Mouse (Mus musculus): ENCODE measurements around the gene Atox1. TPM values are rescaled to one million over a fixed set of nuclear protein-coding genes. Genes with fewer than 3 reads are reported as not detected.
A peak's percentile ranks its signal among the peaks of the same experiment; 100 is the strongest.

Gene Atox1
- polyA plus RNA-seq (2015; fragmentation: Nextera tagmentation; extraction: Ambion mirVana), result 252 and 260 TPM in 2 replicates

DNA sequence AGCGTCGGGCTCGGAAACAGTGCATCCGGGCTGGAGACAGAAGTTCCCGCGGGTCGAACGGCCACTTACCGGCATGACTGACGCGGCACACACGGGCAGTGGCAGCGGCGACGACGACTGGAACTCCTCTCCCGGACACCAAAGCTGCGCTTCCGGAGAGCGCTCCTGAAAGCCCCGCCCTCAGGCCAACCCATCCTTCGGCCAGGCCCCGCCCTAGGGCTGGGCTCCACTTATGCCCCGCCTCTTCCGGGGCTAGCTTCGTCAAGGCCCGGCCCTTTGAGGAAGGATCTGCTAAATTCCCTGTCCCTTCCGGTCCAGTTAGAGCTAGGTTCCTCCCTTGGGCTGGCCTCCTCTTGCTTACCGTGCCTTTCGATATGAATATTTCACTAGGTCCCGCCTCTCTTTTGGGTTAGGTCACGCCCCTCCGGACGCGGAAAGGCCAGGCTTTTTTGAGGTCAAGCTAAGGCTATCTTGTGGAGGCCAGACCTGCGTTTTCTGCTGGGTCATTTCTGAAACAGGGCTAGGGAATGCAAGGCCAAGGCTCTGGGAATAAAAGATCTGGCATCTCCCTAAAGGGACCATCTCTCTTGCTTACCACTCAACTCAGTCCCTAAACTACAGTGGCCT lies at the start of gene Atox1:
Gene Atox1, minus strand, starts transcription at position 221 of the 627 bp plus-strand sequence.
- Histone ChIP-seq H3K4me3 (peak within 1 kb of the TSS; percentile 64), H3K4me2 (peak within 1 kb of the TSS; percentile 79), H3K9me3 (replicated peaks) (no peaks in the 10 kb centered on the region), H3K36me3 (no peaks in the 10 kb centered on the region), H3K4me1 (replicated peaks) (peaks cover 20% of the 10 kb centered on the region), H3K9ac (peak within 1 kb of the TSS; percentile 65), H3K27ac (peak within 1 kb of the TSS; percentile 79), H3K27me3 (no peaks in the 10 kb centered on the region)
- peak; percentile 97 for ATAC-seq (replicated peaks; ENCODE audit: insufficient number of reproducible peaks, insufficient read depth, low FRiP score, low read depth)
- WGBS, result under 1% methylated on average over 36 of the region's 36 CpGs

DNA sequence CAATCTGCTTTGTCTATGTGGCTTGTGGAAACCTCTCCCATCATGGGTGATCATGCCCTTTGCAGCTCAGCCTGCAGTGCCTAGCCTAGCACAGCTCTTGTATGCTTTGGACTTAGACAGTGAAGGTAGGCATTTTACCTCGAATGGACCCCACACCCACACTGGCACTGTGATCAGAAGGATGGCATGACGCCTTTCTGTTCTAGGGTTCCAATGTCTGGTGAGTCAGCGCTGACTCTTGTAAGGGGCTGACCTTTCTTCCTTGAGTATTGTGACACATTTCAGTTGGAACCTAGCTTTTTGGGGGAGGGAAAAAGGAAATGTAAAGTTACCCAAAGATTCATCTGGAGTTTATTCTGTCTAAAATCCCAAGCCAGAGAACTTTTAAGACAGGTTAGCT lies 44.4 kb upstream of the Atox1 start:
- peaks cover 11% of the 10 kb centered on the region for H3K36me3 ChIP-seq
- H3K4me3 ChIP-seq, result no peak overlapping the region
- H3K4me1 ChIP-seq (replicated peaks), result no peaks in the 10 kb centered on the region
- no peak overlapping the region for H3K9ac ChIP-seq
- WGBS, result 78% methylated on average over 3 of the region's 3 CpGs
- no peak overlapping the region for H3K27ac ChIP-seq
- no peaks in the 10 kb centered on the region for H3K27me3 ChIP-seq
- H3K9me3 ChIP-seq (replicated peaks), result no peaks in the 10 kb centered on the region
- H3K4me2 ChIP-seq, result no peak overlapping the region
- ATAC-seq (replicated peaks; ENCODE audit: insufficient number of reproducible peaks, insufficient read depth, low FRiP score, low read depth), result no peak

DNA sequence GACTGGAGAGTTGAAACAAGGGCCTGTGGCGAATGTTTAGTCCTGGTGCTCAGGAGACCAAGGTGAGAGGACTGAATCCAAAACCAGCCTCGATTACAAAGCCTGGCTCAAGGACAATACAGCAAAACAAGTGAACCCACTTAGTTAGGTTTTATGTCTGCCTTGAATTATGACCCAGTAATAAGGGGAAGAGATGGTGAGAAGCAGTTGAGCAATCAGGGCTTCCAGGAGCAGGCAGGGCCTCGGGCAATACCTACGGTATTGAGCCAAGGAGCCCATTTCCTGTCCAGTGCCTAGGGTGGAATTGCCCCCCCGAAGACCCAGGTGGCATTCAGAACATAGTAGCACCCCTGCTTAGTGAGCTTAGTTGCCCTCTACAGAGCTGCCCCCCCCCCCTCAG lies 41.8 kb upstream of the Atox1 start:
- peaks cover 28% of the 10 kb centered on the region for H3K36me3 ChIP-seq
- no peak overlapping the region for H3K4me3 ChIP-seq

GRCm38 (mm10) chr11:55501955-55502531 lies 41.0 kb upstream of the Atox1 start:
- Histone ChIP-seq H3K9me3 (replicated peaks) (no peaks in the 10 kb centered on the region), H3K27me3 (no peaks in the 10 kb centered on the region), H3K4me3 (no peak overlapping the region), H3K27ac (no peak overlapping the region), H3K4me2 (no peak overlapping the region), H3K9ac (no peak overlapping the region), H3K4me1 (replicated peaks) (no peaks in the 10 kb centered on the region), H3K36me3 (peaks cover 36% of the 10 kb centered on the region)
- WGBS, result 83% methylated on average over 8 of the region's 8 CpGs
- no peak for ATAC-seq (replicated peaks; ENCODE audit: insufficient number of reproducible peaks, insufficient read depth, low FRiP score, low read depth)

More for the DNA sequence above, 41.8 kb upstream of the Atox1 start:
- H3K9me3 ChIP-seq (replicated peaks), result no peaks in the 10 kb centered on the region
- H3K4me1 ChIP-seq (replicated peaks), result no peaks in the 10 kb centered on the region
- H3K27ac ChIP-seq, result no peak overlapping the region
- H3K4me2 ChIP-seq, result no peak overlapping the region
- no peak for ATAC-seq (replicated peaks; ENCODE audit: insufficient number of reproducible peaks, insufficient read depth, low FRiP score, low read depth)
- 83% methylated on average over 5 of the region's 5 CpGs for WGBS
- no peak overlapping the region for H3K9ac ChIP-seq
- no peaks in the 10 kb centered on the region for H3K27me3 ChIP-seq

DNA sequence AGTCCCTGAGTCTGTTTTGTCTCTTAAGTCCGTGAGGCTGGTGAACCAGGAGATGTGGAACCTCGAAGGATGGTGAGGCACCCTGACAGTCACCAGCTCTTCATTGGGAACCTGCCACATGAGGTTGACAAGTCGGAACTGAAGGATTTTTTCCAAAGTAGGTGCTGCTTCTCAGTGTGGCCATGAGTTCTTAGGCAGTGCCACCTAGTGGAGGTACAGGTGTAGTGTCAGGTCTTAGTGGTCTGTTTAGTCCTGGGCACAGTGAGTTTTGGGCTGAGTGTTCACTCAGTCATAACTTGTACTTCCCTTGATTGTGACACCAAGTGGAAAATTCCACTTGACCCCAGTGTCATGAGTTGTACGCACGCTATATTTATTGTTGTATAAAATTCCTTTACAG lies 36.8 kb upstream of the Atox1 start:
- no peak for ATAC-seq (replicated peaks; ENCODE audit: insufficient number of reproducible peaks, insufficient read depth, low FRiP score, low read depth)
- Histone ChIP-seq H3K9ac (no peak overlapping the region), H3K4me2 (no peak overlapping the region), H3K36me3 (peaks cover 77% of the 10 kb centered on the region), H3K27ac (no peak overlapping the region), H3K4me1 (replicated peaks) (no peaks in the 10 kb centered on the region), H3K27me3 (no peaks in the 10 kb centered on the region), H3K4me3 (no peak overlapping the region), H3K9me3 (replicated peaks) (no peaks in the 10 kb centered on the region)
- WGBS, result 34% methylated on average over 5 of the region's 5 CpGs

DNA sequence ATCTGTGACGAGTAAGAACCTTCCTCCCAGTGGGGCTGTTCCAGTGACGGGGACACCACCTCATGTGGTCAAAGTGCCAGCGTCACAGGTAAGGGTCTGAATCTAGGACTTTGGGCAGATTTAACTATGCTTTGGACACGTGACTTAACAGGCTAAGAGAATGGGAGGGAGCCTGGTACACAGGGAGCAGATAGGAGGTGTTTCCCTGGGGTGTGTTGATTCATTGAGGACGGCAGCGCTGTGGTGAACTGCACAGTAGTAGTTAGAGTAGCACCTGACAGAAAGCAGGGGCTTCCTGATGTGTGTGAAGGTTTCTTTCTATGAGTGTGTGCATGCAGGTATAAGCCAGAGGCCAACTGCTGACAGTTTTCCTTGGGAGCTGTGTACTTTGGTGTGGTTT lies 35.1 kb upstream of the Atox1 start:
- no peaks in the 10 kb centered on the region for H3K27me3 ChIP-seq
- H3K4me1 ChIP-seq (replicated peaks), result no peaks in the 10 kb centered on the region
- H3K4me2 ChIP-seq, result no peak overlapping the region
- peaks cover 89% of the 10 kb centered on the region for H3K36me3 ChIP-seq
- H3K9me3 ChIP-seq (replicated peaks), result no peaks in the 10 kb centered on the region
- no peak for ATAC-seq (replicated peaks; ENCODE audit: insufficient number of reproducible peaks, insufficient read depth, low FRiP score, low read depth)
- no peak overlapping the region for H3K27ac ChIP-seq
- H3K4me3 ChIP-seq, result no peak overlapping the region
- H3K9ac ChIP-seq, result no peak overlapping the region
- 76% methylated on average over 6 of the region's 6 CpGs for WGBS

DNA sequence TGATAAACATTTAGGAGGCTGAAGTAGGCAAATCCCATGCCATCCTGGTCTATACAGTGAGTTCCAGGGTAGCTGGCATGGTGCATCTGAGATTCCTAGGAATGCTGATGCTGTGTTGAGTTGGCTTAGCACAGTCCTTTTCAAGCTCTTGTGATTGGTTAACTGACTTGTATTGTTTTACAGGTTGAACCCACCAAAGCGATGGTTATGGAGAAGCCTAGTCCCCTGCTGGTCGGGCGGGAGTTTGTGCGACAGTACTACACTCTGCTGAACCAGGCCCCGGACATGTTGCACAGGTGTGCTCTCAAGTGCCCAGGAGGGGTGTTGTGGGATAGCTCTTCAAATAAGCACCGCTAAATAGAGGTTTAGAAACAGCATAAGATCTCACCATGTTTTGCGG lies 24.4 kb upstream of the Atox1 start:
- Histone ChIP-seq H3K27ac (no peak overlapping the region), H3K9me3 (replicated peaks) (no peaks in the 10 kb centered on the region), H3K9ac (no peak overlapping the region), H3K4me2 (no peak overlapping the region), H3K4me1 (replicated peaks) (peaks cover 19% of the 10 kb centered on the region), H3K4me3 (no peak overlapping the region), H3K36me3 (peaks cover 55% of the 10 kb centered on the region), H3K27me3 (no peaks in the 10 kb centered on the region)
- ATAC-seq (replicated peaks; ENCODE audit: insufficient number of reproducible peaks, insufficient read depth, low FRiP score, low read depth), result no peak
- 95% methylated on average over 7 of the region's 7 CpGs for WGBS

- H3K4me2 ChIP-seq, result no peak overlapping the region; the same call in 1 of the 2 replicates
- ATAC-seq (replicated peaks; ENCODE audit: insufficient number of reproducible peaks, insufficient read depth, low FRiP score, low read depth), result no peak
- no peak overlapping the region for H3K4me3 ChIP-seq
- H3K27ac ChIP-seq, result no peak overlapping the region
- H3K27me3 ChIP-seq, result no peaks in the 10 kb centered on the region
- peaks cover 30% of the 10 kb centered on the region for H3K4me1 ChIP-seq (replicated peaks)
- no peaks in the 10 kb centered on the region for H3K36me3 ChIP-seq
- 55% methylated on average over 3 of the region's 3 CpGs for WGBS
- no peaks in the 10 kb centered on the region for H3K9me3 ChIP-seq (replicated peaks)
- no peak overlapping the region for H3K9ac ChIP-seq
Observed at GRCm38 (mm10) chr11:55473219-55473618, 12.2 kb upstream of the Atox1 start.

DNA sequence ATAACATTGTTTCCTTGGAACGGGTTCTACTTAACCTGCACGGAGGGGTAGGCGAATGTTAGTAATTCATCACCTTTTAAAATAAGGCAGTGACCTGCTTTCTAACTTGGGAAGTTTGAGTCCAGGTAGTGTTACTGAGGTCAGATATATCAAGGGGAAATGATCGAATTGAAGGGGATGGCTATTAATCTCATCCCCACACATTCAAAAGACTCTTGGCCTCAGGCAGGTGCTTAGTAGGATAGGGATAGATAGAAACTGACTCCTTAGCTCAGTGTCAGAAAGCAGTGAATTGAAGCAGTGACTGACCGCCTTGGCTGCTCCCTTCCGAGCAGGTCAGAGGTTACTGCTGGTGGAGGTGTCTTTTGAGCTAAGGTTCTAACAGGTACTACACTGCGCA lies 10.4 kb upstream of the Atox1 start:
- Histone ChIP-seq H3K27me3 (no peaks in the 10 kb centered on the region), H3K4me2 (peak overlapping the region; percentile 90), H3K4me3 (peak overlapping the region; percentile 99), H3K9me3 (replicated peaks) (no peaks in the 10 kb centered on the region), H3K9ac (no peak overlapping the region), H3K4me1 (replicated peaks) (peaks cover 35% of the 10 kb centered on the region), H3K27ac (no peak overlapping the region), H3K36me3 (no peaks in the 10 kb centered on the region)
- ATAC-seq (replicated peaks; ENCODE audit: insufficient number of reproducible peaks, insufficient read depth, low FRiP score, low read depth), result no peak
- 85% methylated on average over 7 of the region's 7 CpGs for WGBS

- Histone ChIP-seq H3K27ac (peak overlapping the region; percentile 5; the same call in 1 of the 2 replicates), H3K4me3 (peak overlapping the region; percentile 99), H3K36me3 (no peaks in the 10 kb centered on the region), H3K27me3 (no peaks in the 10 kb centered on the region), H3K4me2 (peak overlapping the region; percentile 90), H3K9ac (peak overlapping the region; percentile 99), H3K4me1 (replicated peaks) (peaks cover 35% of the 10 kb centered on the region), H3K9me3 (replicated peaks) (no peaks in the 10 kb centered on the region)
- no peak for ATAC-seq (replicated peaks; ENCODE audit: insufficient number of reproducible peaks, insufficient read depth, low FRiP score, low read depth)
- WGBS, result 31% methylated on average over 8 of the region's 8 CpGs
Observed at GRCm38 (mm10) chr11:55470761-55471160, 9.7 kb upstream of the Atox1 start.

DNA sequence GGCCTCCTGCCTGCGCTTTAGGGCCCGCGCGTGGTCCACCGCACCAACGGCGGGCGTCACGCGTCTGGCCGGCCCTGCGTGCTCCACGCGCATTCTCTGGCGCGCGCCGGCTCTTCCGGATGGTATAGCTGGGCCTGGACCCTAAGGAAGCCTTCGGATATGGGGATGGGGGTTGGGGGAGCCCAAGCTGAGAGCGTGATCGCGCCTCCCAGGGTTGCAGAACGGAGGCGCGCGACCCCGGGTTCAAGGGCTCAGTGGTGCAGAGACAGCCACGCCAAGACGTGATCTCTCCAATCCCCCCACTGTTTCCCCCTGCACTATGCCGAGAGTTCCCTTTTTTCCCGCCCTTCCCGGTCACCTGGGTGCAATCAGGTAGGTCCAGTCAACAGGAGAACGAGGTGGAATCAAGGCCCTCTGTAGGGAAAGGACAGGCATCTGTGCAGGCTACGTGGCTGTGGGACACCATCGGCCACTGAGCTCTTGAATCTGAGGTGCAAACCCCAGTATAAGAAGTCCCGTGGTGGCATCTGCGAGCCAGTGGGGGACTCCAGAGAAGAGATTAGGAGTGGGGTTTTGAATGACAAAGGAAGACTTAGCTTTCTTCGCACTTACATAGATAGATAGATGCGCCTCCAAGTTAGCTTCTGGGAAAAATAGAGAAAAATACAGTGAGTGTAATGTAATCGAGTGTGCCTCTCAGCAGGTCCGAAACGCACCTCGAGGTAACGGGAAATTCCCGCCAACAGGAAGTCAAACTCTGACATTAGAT lies 9.1 kb upstream of the Atox1 start:
- peak overlapping the region; percentile 91 for H3K27ac ChIP-seq

More for the DNA sequence above, 9.1 kb upstream of the Atox1 start:
- Histone ChIP-seq H3K4me2 (peak overlapping the region; percentile 90), H3K4me1 (replicated peaks) (peaks cover 35% of the 10 kb centered on the region), H3K36me3 (no peaks in the 10 kb centered on the region), H3K9me3 (replicated peaks) (no peaks in the 10 kb centered on the region), H3K27me3 (no peaks in the 10 kb centered on the region), H3K9ac (peak overlapping the region; percentile 99), H3K4me3 (peak overlapping the region; percentile 99)
- WGBS, result under 1% methylated on average over 46 of the region's 46 CpGs
- ATAC-seq (replicated peaks; ENCODE audit: insufficient number of reproducible peaks, insufficient read depth, low FRiP score, low read depth), result peak; percentile 7; the same call in 1 of the 2 replicates

Data from heart, embryonic 15.5 days (tissue).